Mouse (Mus musculus) NIH3T3 (cell line): ENCODE measurements around the gene Cyb5b.

Experiments used
- DNase-seq: peaks from one replicate; pipeline ENCODE4 v3.0.0-alpha.2; 2012; ENCODE audit warnings: low read depth

Gene Cyb5b

DNA sequence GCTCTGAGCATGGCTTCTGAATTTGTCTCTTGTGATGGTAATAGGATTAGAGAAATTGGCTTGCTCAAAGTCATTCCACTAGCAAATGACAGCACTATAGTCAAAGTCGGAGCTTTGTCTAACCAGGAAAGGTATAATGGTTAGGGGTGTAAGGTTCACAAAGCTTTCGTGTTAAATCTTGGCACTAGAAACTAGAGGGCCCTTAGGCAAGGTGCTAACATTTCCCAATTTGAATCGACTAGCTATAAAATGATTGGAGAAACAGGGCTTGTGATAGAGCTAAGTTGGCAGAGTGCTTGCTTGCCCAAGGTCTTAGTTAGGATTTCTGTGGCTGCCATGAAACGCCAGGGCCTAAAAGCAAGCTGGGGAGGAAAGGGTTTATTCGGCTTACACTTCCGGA, 20.4 kb upstream of the Cyb5b start:
- DNase-seq = no peak

DNA sequence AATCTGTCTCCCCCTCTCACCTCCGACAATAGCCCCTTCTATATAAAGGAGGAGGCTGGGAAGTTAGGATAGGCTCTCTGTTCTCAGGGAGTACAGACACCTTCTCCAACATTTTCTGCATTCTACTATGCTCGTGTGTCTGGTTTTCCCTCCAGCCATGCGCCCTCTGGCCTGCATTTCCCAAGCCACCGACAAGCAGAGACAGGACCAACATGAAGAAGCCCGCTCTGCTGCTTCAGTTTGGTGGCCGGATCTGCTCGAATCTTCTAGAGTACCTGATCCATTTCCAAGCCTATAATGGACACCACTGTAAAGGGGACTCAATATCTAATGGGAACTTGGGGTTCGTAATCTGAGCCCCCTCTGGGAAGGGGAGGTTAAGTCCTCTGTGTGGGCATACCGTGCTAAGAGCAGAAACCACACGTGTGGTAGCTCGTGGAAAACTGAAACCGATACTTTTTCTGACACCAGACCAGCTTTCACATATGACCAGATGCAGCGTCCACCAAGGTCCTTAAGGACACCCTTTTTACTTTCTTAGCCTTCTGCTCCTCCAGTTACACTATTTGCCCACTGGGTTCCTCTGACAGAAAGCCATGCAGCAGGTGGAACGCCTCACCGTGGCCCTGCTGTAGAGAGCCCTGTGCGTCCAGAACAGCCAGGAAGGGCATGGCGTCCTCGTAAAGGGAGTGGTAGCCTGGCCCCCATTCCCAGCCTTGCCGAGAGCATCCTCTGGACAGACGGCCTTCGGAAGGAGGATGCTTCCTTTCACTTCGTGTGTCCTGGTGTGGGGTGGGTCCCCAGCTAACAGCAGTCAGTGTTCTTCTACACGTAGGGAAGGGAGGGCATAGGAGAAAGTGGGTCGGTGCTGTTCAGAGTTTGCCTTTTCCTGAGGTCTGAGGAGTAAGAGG, 17.6 kb upstream of the Cyb5b start:
- DNase-seq = no peak

GRCm38 (mm10) chr8:107133881-107134280, 16.6 kb upstream of the Cyb5b start:
- DNase-seq = no peak

GRCm38 (mm10) chr8:107136003-107136612, 14.3 kb upstream of the Cyb5b start:
- DNase-seq = no peak

GRCm38 (mm10) chr8:107137591-107137990, 12.8 kb upstream of the Cyb5b start:
- no peak for DNase-seq

GRCm38 (mm10) chr8:107138338-107138737, 12.1 kb upstream of the Cyb5b start:
- no peak for DNase-seq

- peak; percentile 82 for DNase-seq
Measured at GRCm38 (mm10) chr8:107139704-107140470, 10.6 kb upstream of the Cyb5b start.

DNA sequence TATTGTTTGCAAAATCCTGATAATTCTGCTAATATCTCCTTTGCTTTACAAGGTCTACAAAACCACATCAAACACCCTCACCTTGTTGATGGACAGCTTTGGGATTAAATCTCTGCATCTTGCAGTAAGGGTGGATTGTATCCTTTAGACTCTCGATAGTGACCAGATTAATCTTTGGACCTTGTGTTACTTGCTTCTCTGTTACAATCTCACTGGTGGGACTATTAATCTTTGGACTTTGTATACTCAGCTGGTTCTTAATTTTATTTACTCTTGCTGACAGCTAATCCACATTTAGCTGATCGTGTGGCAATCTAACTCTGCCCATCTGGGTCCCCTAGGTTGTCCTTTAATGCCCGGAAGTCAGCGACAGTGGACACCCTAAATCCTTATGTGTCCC, 7.9 kb upstream of the Cyb5b start:
- no peak for DNase-seq

DNA sequence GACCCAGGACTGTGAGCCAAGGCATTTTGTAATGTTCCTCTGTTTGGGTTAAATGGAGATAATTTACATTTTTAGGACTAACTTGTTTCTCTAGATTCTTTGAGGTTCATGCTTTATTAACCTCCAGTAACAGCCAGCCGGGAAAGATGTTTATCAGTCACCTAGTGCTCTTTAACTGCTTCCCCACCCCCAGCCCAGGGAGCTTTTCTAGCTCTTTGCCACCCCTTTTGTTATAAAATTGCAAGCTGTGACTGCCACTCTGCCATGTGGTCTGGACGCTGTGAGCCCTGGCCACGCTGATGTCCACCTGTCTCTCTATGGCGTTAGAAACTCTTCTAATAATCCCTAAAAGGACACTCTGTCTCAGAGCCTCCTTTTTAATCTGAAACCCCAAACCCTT, 6.9 kb upstream of the Cyb5b start:
- DNase-seq = no peak

- peak; percentile 85 for DNase-seq
Measured at GRCm38 (mm10) chr8:107146186-107146585, 4.3 kb upstream of the Cyb5b start.

DNA sequence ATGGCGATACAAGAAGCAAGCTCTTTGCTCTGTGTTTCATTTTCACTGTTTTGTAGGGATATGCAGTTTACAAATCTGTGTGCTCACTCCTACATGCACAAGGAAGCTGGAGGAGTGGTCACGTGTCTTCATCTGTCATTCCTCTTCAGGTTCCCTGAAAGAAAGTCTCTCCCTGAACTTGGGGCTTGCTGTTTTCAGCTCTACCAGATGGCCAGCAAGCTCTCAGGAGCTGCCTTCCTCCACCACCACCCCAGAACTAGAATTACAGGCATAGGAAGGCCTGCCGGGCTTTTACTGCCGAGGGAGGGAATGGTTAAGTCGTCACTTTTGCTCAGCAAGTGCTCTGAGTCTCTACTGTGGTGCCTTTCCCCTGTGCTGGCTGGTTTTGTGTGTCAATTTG, 1.6 kb upstream of the Cyb5b start:
- no peak for DNase-seq

- no peak for DNase-seq
Measured at GRCm38 (mm10) chr8:107150057-107150403, 410 bp upstream of the Cyb5b start.

DNA sequence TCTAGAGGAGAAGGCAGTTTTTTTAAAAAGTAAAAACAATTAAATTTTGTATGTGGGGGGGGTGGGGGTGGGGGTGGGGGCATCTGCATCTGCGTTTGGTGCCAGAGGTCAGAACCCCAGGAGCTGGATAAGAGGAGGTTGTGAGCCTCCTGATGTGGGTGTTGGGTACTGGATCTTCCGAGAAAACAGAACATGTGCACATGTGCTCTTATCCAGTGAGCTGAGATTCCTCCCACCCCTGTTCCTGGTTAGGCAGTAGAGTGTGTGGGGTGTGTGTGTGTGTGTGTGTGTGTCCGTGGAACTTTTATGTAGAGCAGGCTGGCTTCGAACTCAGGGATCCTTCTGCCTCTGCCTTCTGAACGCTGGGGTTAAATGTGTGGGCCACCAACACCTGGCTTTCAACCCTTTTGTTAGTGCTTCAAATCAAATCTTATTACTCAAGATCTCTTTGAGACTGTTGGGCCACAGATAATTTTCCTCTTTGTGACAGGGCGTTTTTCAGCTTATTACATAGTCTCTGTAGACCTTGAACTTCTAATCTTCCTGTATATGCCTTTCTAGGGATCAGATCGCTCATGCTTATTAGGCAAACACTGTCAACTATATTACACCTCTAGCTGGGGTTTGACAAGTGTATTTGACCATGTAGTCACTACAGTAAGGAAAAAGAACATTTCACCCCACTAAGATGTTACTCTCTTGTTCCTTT, 926 bp downstream of the Cyb5b start:
- peak; percentile 30 for DNase-seq

DNA sequence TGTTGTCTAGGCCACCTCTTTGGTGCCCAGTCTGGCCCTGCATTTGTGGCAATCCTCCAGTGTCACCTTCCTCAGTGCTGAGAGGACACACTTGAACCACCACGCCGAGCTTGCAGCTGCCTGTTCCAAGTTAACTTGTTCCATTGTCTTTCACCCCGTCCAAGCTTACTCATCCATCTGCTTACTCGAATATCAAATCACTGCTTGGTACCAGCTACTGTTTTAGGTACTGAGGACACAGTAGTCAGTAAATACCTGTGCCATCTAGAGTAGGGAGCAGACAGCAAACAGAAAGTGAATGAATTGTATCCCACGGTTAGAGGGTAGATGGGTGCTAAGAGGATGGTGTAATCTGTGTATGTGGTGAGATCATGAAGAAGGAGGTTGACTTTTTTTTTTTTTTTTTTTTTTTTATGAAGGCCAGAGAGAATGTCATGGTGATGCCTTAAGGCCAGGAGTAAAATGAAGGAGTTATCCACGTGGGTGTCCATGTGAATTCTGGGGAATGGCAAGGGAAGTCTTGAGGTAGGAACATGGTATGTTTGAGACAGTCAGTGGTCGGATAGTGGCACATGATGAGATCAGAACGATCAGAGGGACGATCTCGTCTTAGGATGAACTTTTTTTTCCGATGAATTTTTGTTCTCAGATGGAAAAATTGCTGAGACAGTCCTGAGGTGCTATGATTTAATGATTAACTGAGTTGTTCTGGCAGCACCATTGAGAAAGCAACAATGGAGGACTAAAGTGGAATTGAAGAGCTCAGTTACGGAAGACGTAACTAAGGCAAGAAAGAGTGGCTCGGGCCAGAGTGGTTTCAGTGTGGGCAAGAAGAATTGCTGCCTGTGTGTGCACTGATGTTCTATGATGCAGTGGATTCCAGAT, 3.1 kb downstream of the Cyb5b start:
- no peak for DNase-seq

DNA sequence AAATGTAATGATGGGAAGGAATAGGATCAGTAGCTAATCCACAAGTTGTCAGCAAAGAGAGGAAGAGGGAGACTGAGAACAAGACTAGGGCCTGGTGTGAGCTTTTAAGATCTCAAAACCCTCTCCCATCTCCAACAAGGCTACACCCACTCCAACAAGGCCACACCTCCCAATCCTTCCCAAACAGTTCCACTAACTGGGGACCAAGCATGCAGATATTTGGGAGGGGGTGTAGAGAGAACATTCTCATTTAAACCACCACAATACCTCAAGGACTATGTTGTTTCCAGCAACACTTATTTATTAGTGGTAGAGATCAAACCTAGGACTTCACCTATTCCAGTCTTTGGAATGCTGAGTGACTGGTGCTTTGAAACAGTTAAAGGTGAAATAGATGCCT, 6.4 kb downstream of the Cyb5b start:
- DNase-seq = no peak

- DNase-seq = peak; percentile 20
Measured at GRCm38 (mm10) chr8:107157836-107158235, 7.4 kb downstream of the Cyb5b start.

- no peak for DNase-seq
Measured at GRCm38 (mm10) chr8:107158890-107159289, 8.4 kb downstream of the Cyb5b start.

DNA sequence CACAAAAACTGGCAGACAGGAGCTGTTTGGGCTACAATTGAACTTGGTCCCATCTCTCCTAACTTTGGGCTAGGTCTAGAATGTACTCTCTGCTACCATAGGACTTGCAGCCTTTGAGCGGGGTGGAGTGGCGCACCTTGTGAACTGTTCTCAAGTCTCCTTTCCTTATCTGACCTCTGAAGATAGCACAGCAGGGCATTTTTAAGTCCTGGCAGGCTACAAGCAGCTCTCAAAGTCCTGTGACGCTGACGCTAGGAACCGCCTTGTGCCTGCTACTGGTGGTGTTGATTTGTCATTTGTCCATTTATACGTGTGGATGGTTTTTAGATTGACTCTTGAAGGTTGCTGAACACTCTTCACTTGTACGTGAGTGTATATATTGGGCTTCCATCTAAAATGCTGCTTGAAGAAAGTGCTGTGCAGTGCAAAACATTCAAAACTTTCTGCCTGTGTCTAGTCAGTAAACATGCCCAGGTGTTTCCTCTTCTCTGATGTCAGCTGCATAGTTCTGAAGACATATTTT, 13.9 kb downstream of the Cyb5b start:
- no peak for DNase-seq

GRCm38 (mm10) chr8:107165745-107166144, 15.3 kb downstream of the Cyb5b start:
- no peak for DNase-seq

DNA sequence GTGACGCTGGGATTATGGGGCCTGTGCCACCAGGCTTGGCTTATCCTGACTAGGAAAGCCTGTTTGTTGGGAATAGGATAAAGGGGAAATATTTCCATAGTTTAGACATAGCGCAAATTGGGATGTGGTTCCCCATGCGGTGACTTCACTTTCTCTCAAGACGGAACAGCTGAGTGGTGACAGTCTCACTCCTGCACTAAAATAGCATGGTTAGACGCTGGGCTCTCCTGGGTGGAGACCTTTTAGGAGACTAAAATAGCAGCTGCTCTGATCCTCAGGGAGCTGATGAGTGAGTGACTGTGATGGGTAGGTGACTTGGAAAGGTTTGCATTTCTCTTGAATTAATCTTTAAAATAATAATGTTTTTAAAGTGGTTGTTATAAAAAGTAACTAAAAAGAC, 17.4 kb downstream of the Cyb5b start:
- no peak for DNase-seq

DNA sequence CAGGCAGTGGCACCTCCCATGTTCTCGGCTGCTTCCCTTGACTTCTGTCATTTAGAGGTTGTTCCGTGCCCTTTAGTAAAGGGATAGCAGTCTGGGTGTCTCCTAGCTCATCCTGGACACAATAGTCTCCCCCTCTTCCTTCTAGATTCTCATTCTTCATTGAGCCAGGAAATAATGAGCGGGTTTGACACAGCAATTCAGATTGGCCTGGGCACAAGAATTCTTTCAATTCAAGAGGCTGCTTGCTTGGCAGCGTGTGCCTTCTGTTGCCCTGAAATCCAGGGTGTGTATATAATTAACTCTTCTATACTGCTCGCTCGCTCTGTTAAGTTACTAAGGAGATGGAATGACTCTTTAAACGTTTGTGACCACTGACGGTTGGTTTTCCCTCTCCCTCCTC, 21.7 kb downstream of the Cyb5b start:
- DNase-seq = no peak
